Mouse (Mus musculus) ES-Bruce4 (cell line): ENCODE results near the gene Omp. TPM values are rescaled to one million over a fixed set of nuclear protein-coding genes. Genes with fewer than 3 reads are reported as not detected.

Experiments
- H3K27ac ChIP-seq: 2 replicates; pipeline ENCODE4 v1.5.1; 2012; ENCODE audit warnings: low read length, inconsistent platforms; ENCODE audit not compliant: insufficient read depth
- H3K27me3 ChIP-seq: 2 replicates; pipeline ENCODE4 v1.6.1; 2012; ENCODE audit warnings: mild to moderate bottlenecking, low read length, inconsistent platforms; ENCODE audit not compliant: control insufficient read depth, poor library complexity, insufficient read depth, severe bottlenecking
- H3K36me3 ChIP-seq: 2 replicates; pipeline ENCODE4 v1.6.1; 2012; ENCODE audit warnings: inconsistent platforms, mild to moderate bottlenecking, low read length, moderate library complexity; ENCODE audit not compliant: control insufficient read depth, poor library complexity, insufficient read depth, severe bottlenecking
- H3K4me1 ChIP-seq: one replicate; pipeline ENCODE4 v1.8.1; 2011; ENCODE audit warnings: low read length; ENCODE audit not compliant: control insufficient read depth, insufficient read depth
- H3K4me3 ChIP-seq: 2 replicates; pipeline ENCODE4 v1.5.1; 2011; ENCODE audit warnings: low read depth, mild to moderate bottlenecking, low read length
- H3K9ac ChIP-seq: 2 replicates; pipeline ENCODE4 v1.6.1; 2012; ENCODE audit warnings: low read depth, mild to moderate bottlenecking, inconsistent platforms; ENCODE audit not compliant: poor library complexity, severe bottlenecking
- H3K9me3 ChIP-seq: replicated peaks from 2 replicates; pipeline ENCODE4 v1.6.1; 2012; ENCODE audit warnings: mild to moderate bottlenecking, low read length, inconsistent platforms; ENCODE audit not compliant: control insufficient read depth, poor library complexity, insufficient read depth, severe bottlenecking
- CTCF ChIP-seq: IDR thresholded peaks from one replicate; pipeline ENCODE4 v1.8.1; 2011; ENCODE audit warnings: low read depth, low read length
- EP300 ChIP-seq: IDR thresholded peaks from 2 replicates; pipeline ENCODE4 v1.6.1; 2011; ENCODE audit warnings: low read depth, low read length; ENCODE audit not compliant: insufficient read depth
- POLR2A ChIP-seq: IDR thresholded peaks from one replicate; pipeline ENCODE4 v1.8.1; 2011; ENCODE audit warnings: low read length; ENCODE audit not compliant: insufficient read depth
- polyA plus RNA-seq: library from polyadenylated mRNA; stranded (reverse); fragments of >200 nt; gene quantifications from 2 replicates; pipeline ENCODE4 v1.2.4, GENCODE M21; 2011; ENCODE audit warnings: low read depth; ENCODE audit not compliant: missing spikeins, insufficient read depth, insufficient read length

Gene Omp
- polyA plus RNA-seq, 1 experiment = 1.1 TPM

DNA sequence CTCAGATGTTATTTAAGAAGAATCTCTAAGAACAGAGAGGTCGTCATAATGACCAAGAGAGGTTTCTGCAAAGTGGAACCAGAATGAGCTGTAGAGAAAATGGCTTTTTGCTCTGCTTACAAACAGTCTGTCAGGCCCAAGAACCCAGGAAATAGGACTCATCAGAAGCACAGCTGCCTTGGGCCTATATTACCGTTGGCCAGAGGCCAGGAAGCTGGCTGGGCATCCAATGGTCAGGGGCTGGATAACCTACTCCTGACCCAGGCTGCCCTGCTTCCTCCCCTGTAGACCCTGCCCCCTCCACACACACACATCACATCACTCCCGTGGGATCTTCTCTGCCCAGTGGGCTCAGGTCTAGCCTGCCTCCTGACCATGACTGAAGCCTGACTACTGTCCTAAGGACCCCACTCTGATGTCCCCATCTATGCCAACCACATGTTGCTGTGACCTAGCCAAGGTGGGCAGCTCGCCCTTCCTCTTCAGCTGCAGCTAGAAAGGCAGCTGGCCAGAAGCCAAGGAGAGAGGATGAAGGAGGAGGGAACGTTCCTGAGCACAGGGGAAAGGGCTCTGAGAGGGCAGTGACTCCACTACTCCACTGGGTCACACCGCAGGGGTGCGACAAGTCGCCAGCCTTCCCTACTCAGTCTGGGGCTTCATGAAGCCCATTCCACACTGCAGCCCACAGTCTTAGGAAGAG, 14.9 kb upstream of the Omp start:
- H3K4me3 ChIP-seq = no peak overlapping the region
- H3K27ac ChIP-seq = no peak overlapping the region
- no peak overlapping the region for H3K9ac ChIP-seq
- H3K36me3 ChIP-seq = no peaks in the 10 kb centered on the region
- peaks cover 33% of the 10 kb centered on the region for H3K4me1 ChIP-seq
- TF ChIP-seq POLR2A = no peak
- no peak for TF ChIP-seq CTCF
- no peak for TF ChIP-seq EP300
- no peaks in the 10 kb centered on the region for H3K27me3 ChIP-seq
- H3K9me3 ChIP-seq = no peaks in the 10 kb centered on the region

DNA sequence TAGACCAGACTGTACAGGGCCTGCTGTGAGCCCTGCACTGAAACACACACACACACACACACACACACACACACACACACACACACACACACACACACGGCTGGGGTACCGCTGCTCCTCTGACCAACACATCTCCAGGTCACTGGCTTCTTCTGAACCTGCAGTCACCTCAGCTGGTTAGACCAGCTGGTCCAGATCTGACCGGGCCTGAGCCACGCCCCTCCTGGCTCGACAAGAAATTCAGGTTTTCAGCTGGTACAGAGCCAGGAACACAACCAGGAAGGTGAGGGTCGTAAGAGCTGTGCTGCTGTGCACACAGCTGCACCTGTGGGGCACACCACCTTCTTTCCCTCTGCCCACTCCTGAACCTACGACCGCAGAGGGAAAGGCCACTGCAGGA, 13.2 kb upstream of the Omp start:
- no peaks in the 10 kb centered on the region for H3K9me3 ChIP-seq
- no peaks in the 10 kb centered on the region for H3K36me3 ChIP-seq
- H3K4me3 ChIP-seq = peak overlapping the region; percentile 26
- TF ChIP-seq CTCF (no peak), POLR2A (no peak), EP300 (peak; percentile 99)
- no peaks in the 10 kb centered on the region for H3K27me3 ChIP-seq
- H3K27ac ChIP-seq = peak overlapping the region; percentile 77
- H3K9ac ChIP-seq = no peak overlapping the region
- peaks cover 24% of the 10 kb centered on the region for H3K4me1 ChIP-seq

DNA sequence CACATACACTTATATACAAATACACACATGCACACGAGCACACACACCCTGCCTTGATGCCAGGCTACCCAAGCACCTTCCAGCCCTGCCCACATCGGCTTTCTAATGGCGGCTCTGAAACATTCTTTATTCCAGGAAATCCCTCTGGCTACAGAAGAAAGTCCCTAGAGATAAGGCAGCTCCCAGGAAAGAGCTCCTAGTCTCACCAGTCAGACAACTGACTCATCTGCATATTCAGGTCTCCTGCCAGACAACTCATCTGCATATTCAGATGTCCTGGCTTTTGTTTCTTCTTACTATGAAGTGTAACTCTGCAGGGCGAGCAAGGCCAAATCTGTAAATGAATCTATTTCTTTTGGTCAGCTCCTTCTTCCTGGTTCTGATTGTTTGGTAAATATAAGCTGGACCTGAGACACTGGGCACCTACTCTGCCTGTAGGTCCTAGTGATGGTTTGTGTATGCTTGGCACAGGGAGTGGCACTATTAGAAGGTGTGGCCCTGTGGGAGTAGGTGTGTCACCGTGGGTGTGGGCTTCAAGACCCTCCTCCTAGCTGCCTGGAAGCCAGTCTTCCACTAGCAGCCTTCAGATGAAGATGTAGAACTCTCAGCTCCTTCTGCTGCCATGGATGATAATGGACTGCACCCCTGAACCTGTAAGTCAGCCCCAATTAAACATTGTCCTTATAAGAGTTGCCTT, 12.5 kb upstream of the Omp start:
- H3K4me3 ChIP-seq = peak overlapping the region; percentile 24
- H3K36me3 ChIP-seq = no peaks in the 10 kb centered on the region
- no peak overlapping the region for H3K9ac ChIP-seq
- H3K4me1 ChIP-seq = peaks cover 21% of the 10 kb centered on the region
- H3K9me3 ChIP-seq = no peaks in the 10 kb centered on the region
- no peaks in the 10 kb centered on the region for H3K27me3 ChIP-seq
- peak overlapping the region; percentile 77 for H3K27ac ChIP-seq
- TF ChIP-seq POLR2A (no peak), EP300 (peak; percentile 37; the same call in 1 of the 2 replicates)

DNA sequence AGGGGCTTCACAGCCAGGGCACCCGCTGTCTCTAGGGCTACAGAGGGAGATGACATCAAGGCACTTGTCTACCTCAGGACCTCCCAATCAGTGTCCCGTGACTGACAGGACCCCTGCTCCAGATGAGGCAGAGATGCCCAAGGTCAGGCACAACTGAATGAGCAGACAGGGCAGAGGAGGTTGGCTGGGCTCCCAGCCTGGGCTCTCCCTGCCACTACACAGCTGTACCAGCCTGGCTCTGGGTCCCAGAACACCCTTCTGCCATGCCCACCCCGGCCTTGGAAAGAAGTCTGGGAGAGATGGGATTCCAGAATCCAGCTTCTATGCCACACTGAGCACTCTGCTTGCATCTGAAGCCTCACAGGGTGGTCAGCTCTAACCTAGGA, 11.0 kb upstream of the Omp start:
- no peaks in the 10 kb centered on the region for H3K9me3 ChIP-seq
- H3K27ac ChIP-seq = no peak overlapping the region
- TF ChIP-seq POLR2A (no peak), EP300 (no peak), CTCF (no peak)
- H3K27me3 ChIP-seq = no peaks in the 10 kb centered on the region
- H3K4me3 ChIP-seq = no peak overlapping the region
- peaks cover 23% of the 10 kb centered on the region for H3K4me1 ChIP-seq
- H3K9ac ChIP-seq = no peak overlapping the region
- H3K36me3 ChIP-seq = no peaks in the 10 kb centered on the region

DNA sequence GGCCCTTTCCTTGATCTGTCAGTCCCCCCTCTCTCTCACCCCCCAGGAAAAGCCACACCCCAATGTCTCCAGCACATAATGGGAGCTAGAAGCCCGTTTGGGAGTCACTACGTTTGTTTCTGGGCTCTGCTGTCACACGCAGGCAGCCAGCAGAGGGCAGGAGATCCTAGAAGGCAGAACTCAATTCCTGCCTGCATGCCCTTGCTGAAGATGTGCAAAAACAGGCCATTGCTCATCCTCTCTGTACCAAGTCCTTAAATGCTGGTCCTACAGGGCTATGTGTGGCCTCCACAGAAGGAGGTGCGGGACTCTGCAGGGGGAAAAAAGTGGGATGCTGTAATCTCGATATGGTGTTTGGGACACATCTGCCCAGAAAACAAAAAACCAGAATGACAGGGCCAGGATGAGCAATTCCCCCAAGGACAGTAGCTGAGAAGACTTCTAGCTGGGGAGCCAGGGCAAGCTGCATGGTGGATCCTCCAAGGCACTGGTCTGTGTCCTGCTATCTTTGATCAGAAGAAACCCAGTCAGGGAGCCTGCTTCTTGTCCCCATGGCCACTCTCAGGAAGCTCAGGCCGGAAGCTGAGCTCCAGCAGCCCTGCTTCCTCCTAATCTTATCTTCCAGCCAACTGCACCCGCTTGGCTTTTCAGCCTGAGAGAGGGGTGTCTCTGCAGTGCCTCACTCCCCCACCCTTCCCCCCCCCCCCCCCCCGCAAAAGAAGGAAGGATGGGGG, 10.4 kb upstream of the Omp start:
- Histone ChIP-seq H3K27ac (no peak overlapping the region), H3K9me3 (no peaks in the 10 kb centered on the region), H3K36me3 (no peaks in the 10 kb centered on the region), H3K4me3 (no peak overlapping the region), H3K27me3 (no peaks in the 10 kb centered on the region), H3K4me1 (peaks cover 23% of the 10 kb centered on the region), H3K9ac (no peak overlapping the region)
- TF ChIP-seq EP300 (no peak), CTCF (peak; percentile 91), POLR2A (no peak)

DNA sequence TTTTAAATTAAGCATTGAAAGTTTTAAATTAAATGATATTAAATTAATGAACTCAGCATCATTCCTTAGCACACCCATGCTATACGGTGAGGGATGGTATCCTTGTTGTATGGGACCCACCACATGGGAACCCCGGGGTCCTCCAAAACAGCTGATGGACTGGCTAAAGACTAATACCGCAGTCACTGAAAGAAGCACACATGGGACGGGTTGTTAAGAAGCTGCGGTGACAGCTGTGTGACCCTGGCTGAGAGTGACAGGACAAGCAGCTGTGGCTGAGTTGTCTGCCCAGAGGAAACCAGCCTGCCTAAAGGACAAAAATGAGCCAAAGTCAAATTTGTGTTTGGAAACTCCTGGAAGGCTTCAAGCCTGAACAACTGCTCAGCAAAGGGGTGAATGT, 8.6 kb upstream of the Omp start:
- Histone ChIP-seq H3K27ac (no peak overlapping the region), H3K36me3 (no peaks in the 10 kb centered on the region), H3K9me3 (no peaks in the 10 kb centered on the region), H3K9ac (no peak overlapping the region), H3K27me3 (no peaks in the 10 kb centered on the region), H3K4me1 (peaks cover 23% of the 10 kb centered on the region), H3K4me3 (no peak overlapping the region)
- TF ChIP-seq CTCF (no peak), EP300 (no peak), POLR2A (no peak)
